Mouse (Mus musculus) forebrain, embryonic 14.5 days (tissue): ENCODE results near the gene Ddi2. TPM values are rescaled to one million over a fixed set of nuclear protein-coding genes. Genes with fewer than 3 reads are reported as not detected.
A peak's percentile ranks its signal among the peaks of the same experiment; 100 is the strongest.
"Not testable (repeated sequence)": the region's sequence is repeated elsewhere in the genome, so short reads cannot be mapped to it uniquely, and the experiment has no call there.

Experiments used
- ATAC-seq: fragments of 200-750 bp; cut with Nextera tagmentation; 2 replicates; pipeline ENCODE4 v1.8.0; 2017; ENCODE audit warnings: mild to moderate bottlenecking, moderate library complexity
- DNase-seq: peaks from one replicate; pipeline ENCODE4 v3.0.0-alpha.2; 2015; ENCODE audit warnings: low spot score
- H3K27ac ChIP-seq: fragments of 300-500 bp; sonication (generic); 2 replicates; pipeline ENCODE4 v1.5.1; 2014; ENCODE audit warnings: low read depth, mild to moderate bottlenecking, control low read depth, low read length, moderate library complexity
- H3K27me3 ChIP-seq: fragments of 300-500 bp; sonication (generic); replicated peaks from 2 replicates; pipeline ENCODE4 v1.6.1; 2014; ENCODE audit warnings: low read length, control low read depth, mixed read lengths; ENCODE audit not compliant: control insufficient read depth, insufficient read depth
- H3K36me3 ChIP-seq: fragments of 300-500 bp; sonication (generic); 2 replicates; pipeline ENCODE4 v1.6.1; 2014; ENCODE audit warnings: low read length, control low read depth; ENCODE audit not compliant: control insufficient read depth, insufficient read depth
- H3K4me1 ChIP-seq: fragments of 300-500 bp; sonication (generic); 2 replicates; pipeline ENCODE4 v1.6.1; 2014; ENCODE audit warnings: antibody characterized with exemption, low read length, control low read depth; ENCODE audit not compliant: control insufficient read depth, insufficient read depth
- H3K4me2 ChIP-seq: fragments of 300-500 bp; sonication (generic); 2 replicates; pipeline ENCODE4 v1.6.1; 2014; ENCODE audit warnings: mild to moderate bottlenecking, control low read depth, low read length
- H3K4me3 ChIP-seq: fragments of 300-500 bp; sonication (generic); 2 replicates; pipeline ENCODE4 v1.5.1; 2014; ENCODE audit warnings: low read depth, low read length, control low read depth
- H3K9ac ChIP-seq: fragments of 300-500 bp; sonication (generic); 2 replicates; pipeline ENCODE4 v1.6.1; 2014; ENCODE audit warnings: mild to moderate bottlenecking, low read length, control low read depth, moderate library complexity
- H3K9me3 ChIP-seq: fragments of 300-500 bp; sonication (generic); replicated peaks from 2 replicates; pipeline ENCODE4 v1.6.1; 2016; ENCODE audit warnings: low read length, control low read depth, mixed read lengths; ENCODE audit not compliant: control insufficient read depth
- WGBS: fragments of 180-500 bp; shearing (Covaris S2); extraction: QIAGEN DNeasy Blood & Tissue Kit; methylation state at CpG from one replicate; pipeline ENCODE4 v1.1.7; 2014; 5-methylcytosine and 5-hydroxymethylcytosine counted together
- polyA plus RNA-seq: library from polyadenylated mRNA; unstranded; fragments of >200 nt; fragmentation: Nextera tagmentation; extraction: Ambion mirVana; gene quantifications from 2 replicates; pipeline ENCODE4 v1.2.1, GENCODE M21; 2014

Ddi2 gene
- polyA plus RNA-seq = 6.7 and 9.3 TPM in 2 replicates

DNA sequence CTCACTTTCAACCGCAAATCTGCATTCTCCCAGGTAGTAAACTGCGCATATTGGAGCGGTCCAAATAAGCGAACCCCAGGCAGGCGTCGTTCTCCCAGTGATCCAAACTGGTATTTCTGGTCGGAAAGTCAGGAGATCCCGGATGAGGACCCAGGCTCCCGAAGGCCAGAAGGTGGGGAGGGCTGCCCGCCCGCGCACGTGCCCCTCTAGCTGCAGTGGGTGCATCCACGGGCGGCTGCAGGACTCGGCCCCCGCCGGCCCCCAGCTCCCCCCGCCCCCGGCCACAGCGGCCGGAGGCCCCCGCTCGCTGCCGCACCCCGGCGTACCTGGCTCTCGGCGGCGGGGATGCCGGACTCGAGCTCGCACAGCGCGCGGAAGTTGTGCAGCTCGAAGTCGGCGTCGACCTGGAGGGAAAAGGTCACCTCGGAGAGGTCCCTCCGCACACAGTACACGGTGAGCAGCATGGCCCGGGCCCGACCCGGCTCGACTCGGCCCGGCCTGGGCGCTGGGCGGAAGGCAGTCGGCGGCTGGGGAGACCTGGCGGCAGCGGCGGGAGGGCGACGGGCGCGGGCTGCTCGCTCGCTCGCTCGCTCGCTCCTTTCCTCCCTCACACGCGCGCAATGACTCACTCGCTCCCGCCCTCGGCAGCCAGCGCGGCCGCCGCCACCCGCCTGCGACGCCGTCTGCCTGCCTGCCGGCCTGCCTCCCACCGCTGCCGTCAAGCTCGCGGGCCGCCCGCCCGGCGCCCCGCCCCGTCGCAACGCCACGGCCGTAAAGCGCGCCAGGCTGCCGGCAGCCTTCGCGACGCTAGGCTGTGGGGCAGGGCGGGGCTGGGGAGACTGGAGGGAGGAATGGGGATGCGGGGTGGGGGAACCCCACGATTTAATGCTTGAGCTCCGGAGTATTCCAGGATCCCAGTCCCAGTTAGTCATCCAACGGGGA is at the start of gene Ddi2:
Ddi2 (minus strand) TSS at position 689 of the 942 bp plus-strand sequence.
- Histone ChIP-seq H3K4me2 (peak within 1 kb of the TSS; percentile 91), H3K9ac (peak within 1 kb of the TSS; percentile 96), H3K4me1 (peaks cover 13% of the 10 kb centered on the region), H3K4me3 (peak within 1 kb of the TSS; percentile 96), H3K36me3 (0 out of 2 replicates have a peak, but pooled peaks cover 4% of the 10 kb centered on the region), H3K9me3 (no peaks in the 10 kb centered on the region), H3K27ac (peak within 1 kb of the TSS; percentile 91), H3K27me3 (no peaks in the 10 kb centered on the region)
- WGBS = under 1% methylated on average over 103 of the region's 105 CpGs
- ATAC-seq (peak; percentile 90), DNase-seq (peak; percentile 94)

DNA sequence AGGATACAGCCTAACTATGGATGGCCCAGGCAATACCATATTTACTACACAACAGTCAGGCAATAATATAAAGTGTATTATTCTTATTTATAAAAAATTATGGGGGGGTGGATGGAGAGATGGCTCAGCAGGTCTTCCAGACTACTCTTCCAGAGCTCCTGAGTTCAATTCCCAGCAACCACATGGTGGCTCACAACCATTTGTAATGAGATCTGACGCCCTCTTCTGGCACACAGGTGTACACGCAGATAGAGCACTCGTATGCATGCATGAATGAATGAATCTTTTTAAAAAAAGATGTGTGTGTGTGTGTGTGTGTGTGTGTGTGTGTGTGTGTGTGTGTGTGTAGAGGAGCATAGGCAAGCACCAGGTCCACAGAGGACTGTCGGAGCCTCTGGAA is 49.8 kb upstream of the Ddi2 start:
- not testable (repeated sequence) for DNase-seq

DNA sequence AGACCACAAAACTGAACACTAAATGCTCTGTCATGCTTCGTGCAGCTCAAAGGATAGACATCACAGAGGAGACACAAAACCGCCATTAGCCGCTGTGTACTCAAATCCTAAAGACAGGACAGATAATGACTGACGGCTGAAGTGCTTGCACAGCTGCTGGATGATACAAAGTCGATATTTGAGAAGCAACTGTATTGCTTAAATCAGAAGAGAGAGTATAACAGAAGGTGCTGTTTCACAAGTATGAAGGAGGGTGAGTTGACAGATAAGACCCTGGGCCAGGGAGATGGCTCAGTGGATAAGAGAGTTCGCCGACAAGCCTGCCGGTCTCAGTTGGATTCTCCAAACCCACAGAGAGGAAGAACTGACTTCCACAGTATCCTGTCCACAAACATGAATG is 48.6 kb upstream of the Ddi2 start:
- no peak for ATAC-seq
- no peak overlapping the region for H3K4me3 ChIP-seq
- peaks cover 93% of the 10 kb centered on the region for H3K36me3 ChIP-seq
- H3K27ac ChIP-seq = no peak overlapping the region
- H3K4me2 ChIP-seq = no peak overlapping the region
- H3K9me3 ChIP-seq = no peaks in the 10 kb centered on the region
- 93% methylated on average over 8 of the region's 8 CpGs for WGBS
- H3K9ac ChIP-seq = no peak overlapping the region
- H3K4me1 ChIP-seq = peaks cover 7% of the 10 kb centered on the region
- H3K27me3 ChIP-seq = no peaks in the 10 kb centered on the region
- no peak for DNase-seq

More for the DNA sequence above, 49.8 kb upstream of the Ddi2 start:
- not testable (repeated sequence) for H3K9me3 ChIP-seq, H3K4me3 ChIP-seq, ATAC-seq, H3K4me2 ChIP-seq, H3K27me3 ChIP-seq, H3K4me1 ChIP-seq, H3K27ac ChIP-seq, H3K9ac ChIP-seq
- H3K36me3 ChIP-seq = peaks cover 89% of the 10 kb centered on the region
- 85% methylated on average over 4 of the region's 4 CpGs for WGBS

DNA sequence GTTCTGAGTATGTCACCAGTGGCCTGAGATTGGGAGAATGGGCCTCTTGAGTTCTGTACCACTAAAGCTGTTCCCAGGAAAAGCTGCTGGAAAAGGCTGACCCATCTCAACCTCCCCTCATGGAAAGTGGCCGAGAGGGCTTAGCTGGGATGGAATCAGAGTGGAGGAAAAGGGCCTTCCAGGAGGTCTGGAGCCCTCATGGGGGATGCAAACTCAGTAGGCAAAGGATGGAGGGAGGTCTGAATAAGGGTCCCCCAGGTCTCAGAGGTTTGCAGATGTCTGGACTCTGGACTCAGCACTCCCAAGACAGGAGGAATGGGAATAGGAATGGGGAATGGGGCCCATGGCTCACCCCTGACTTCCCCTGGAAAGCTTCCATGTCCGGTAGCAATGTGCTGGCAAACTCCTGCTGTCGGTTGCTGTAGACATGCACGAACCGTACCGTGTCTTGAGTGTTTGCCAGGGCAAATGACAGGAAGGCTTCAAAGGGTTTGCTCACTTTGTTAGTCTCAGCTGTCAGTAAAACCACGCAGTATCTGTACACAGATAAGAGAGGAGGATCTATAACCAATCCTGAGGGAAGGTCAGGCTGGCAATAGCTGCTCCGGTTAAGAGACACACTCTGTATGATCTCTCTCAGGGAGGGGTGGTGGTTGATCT is 46.4 kb upstream of the Ddi2 start:
- Histone ChIP-seq H3K4me3 (no peak overlapping the region), H3K27me3 (no peaks in the 10 kb centered on the region), H3K9ac (no peak overlapping the region), H3K27ac (no peak overlapping the region), H3K4me1 (peaks cover 13% of the 10 kb centered on the region), H3K9me3 (no peaks in the 10 kb centered on the region), H3K36me3 (peaks cover 88% of the 10 kb centered on the region), H3K4me2 (no peak overlapping the region)
- DNase-seq (no peak), ATAC-seq (no peak)
- WGBS = 81% methylated on average over 8 of the region's 8 CpGs

DNA sequence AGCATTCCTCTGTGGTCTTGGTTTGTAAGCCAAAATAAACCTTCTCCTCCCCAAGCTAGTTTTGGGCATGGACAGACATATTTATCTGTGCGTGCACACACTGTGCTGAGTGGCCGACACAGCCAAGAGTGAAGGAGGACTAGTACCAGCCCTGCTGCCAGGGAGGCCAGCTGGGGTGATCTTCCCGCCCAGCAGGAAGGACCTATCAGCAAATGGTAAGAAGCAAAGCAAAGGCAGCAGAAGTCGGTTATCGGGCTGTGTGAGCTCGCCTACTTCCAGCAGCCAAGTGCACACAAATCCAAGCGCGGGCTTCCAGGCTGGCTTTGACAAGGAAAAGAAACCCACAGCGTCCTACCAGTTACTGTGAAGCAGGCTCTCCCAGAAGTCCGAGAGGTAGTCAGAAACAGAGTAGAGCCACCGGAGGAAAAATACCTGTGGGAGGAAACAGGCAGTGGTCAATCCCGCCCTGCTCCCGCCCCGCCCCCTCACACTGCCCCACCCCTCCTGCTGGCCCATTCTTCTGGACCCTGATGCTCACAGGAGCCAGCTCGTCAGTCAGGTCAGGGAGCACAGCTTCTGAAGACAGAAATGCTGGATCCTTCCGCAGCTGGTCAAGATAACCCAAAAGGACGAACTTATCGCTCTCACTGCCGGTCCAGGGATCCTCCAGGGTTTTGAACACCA is 44.3 kb upstream of the Ddi2 start:
- H3K9ac ChIP-seq = no peak overlapping the region
- WGBS = 77% methylated on average over 19 of the region's 19 CpGs
- H3K4me3 ChIP-seq = no peak overlapping the region
- H3K4me1 ChIP-seq = peaks cover 13% of the 10 kb centered on the region
- H3K4me2 ChIP-seq = no peak overlapping the region
- DNase-seq (peak; percentile 29), ATAC-seq (no peak)
- H3K36me3 ChIP-seq = peaks cover 91% of the 10 kb centered on the region
- no peaks in the 10 kb centered on the region for H3K9me3 ChIP-seq
- peak overlapping the region; percentile 86 for H3K27ac ChIP-seq
- H3K27me3 ChIP-seq = no peaks in the 10 kb centered on the region

DNA sequence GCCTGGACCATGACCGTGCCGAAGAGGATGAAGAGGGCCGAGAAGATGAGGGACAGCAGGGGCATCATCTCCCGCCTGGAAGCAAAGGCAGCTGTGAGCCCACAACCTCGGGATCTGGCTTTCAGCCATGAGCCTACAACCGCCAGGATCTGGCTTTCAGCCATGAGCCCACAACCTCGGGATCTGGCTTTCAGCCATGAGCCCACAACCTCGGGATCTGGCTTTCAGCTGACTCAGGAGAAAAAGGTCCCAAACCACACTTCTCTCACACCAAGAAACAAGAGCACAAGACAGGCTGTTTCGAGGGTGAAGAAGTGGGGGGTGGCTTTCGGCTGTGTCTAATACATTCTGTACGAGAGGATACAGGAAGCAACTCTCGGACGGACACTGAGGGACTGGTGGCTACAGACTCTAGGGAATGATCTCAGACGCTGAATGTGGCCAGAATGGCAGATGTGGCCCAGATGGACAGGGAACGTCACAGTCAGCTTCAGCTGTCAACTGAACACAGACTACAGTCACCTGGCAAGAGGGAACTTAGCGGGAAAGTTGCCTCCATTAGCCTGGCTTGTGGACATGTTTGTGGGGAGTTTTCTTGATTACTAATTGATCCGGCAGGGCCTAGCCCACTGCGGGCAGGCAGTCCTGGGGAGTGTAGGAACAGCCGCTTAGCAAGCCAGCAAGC is 43.6 kb upstream of the Ddi2 start:
- no peaks in the 10 kb centered on the region for H3K27me3 ChIP-seq
- peaks cover 91% of the 10 kb centered on the region for H3K36me3 ChIP-seq
- peak overlapping the region; percentile 86 for H3K27ac ChIP-seq
- peak; percentile 76 for ATAC-seq
- DNase-seq = peak; percentile 83
- peaks cover 13% of the 10 kb centered on the region for H3K4me1 ChIP-seq
- H3K4me2 ChIP-seq = 0 out of 2 replicates have a peak overlapping the region, but pooled peaks have one; percentile 12
- H3K9ac ChIP-seq = peak overlapping the region; percentile 29; the same call in 1 of the 2 replicates
- H3K4me3 ChIP-seq = no peak overlapping the region
- no peaks in the 10 kb centered on the region for H3K9me3 ChIP-seq
- WGBS = 39% methylated on average over 19 of the region's 19 CpGs

DNA sequence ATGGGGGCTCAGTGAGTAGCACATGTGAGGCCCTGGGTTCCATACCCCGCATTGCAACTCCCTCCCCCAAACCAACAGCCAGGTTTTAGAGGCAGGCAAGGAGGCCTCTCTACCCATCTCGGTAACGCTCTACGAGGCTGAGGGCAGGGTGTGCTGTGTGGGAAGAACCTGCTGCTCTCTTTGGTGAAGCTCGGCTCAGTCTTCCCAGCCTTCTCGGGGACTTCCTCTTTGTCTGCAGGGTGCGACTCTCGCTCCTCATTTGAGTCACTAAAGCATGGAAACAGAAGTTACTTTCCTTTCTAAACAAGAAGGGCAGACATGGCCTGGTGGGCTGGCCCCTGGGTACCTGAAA is 43.1 kb upstream of the Ddi2 start:
- H3K27me3 ChIP-seq = no peaks in the 10 kb centered on the region
- WGBS = 58% methylated on average over 8 of the region's 8 CpGs
- H3K27ac ChIP-seq = peak overlapping the region; percentile 86
- peak; percentile 22 for DNase-seq
- 0 out of 2 replicates have a peak overlapping the region, but pooled peaks have one; percentile 12 for H3K4me2 ChIP-seq
- H3K9ac ChIP-seq = peak overlapping the region; percentile 29; the same call in 1 of the 2 replicates
- no peaks in the 10 kb centered on the region for H3K9me3 ChIP-seq
- H3K4me1 ChIP-seq = peaks cover 13% of the 10 kb centered on the region
- no peak overlapping the region for H3K4me3 ChIP-seq
- peaks cover 91% of the 10 kb centered on the region for H3K36me3 ChIP-seq
- ATAC-seq = peak; percentile 59

DNA sequence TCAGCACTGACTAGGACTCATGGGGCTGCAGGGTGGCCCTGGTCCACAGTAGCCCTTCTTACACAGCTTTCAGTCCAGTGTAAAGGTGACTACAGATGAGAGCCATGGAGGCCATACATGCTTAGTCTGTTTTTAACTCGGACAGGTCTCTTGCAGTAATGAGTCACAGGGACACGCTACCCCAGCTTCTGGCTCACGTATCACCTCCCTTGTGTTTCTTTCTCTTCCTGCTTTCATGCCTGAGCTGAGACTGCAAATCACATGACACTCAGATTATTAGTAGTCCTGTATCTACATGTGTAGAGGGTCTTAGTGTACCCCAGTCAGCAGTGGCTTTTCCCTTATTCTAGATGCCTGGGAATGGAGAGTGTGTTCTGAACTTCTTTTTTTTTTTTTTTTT is 41.8 kb upstream of the Ddi2 start:
- Histone ChIP-seq H3K4me2 (no peak overlapping the region), H3K4me3 (no peak overlapping the region), H3K36me3 (peaks cover 83% of the 10 kb centered on the region), H3K9me3 (no peaks in the 10 kb centered on the region), H3K27me3 (no peaks in the 10 kb centered on the region), H3K4me1 (peaks cover 13% of the 10 kb centered on the region), H3K9ac (no peak overlapping the region), H3K27ac (no peak overlapping the region)
- no peak for ATAC-seq
- no peak for DNase-seq
- WGBS = 97% methylated on average over 3 of the region's 3 CpGs
